Mouse (Mus musculus) forebrain, embryonic 13.5 days (tissue): ENCODE data around the gene Zranb1. TPM values are rescaled to one million over a fixed set of nuclear protein-coding genes. Genes with fewer than 3 reads are reported as not detected.

ENCODE experiments used
- ATAC-seq: fragments of 200-750 bp; cut with Nextera tagmentation; 2 replicates; pipeline ENCODE4 v1.8.0; 2017
- H3K27ac ChIP-seq: fragments of 300-500 bp; sonication (generic); 2 replicates; pipeline ENCODE4 v1.5.1; 2015; ENCODE audit warnings: inconsistent platforms, mild to moderate bottlenecking, moderate library complexity
- H3K27me3 ChIP-seq: fragments of 300-500 bp; sonication (generic); 2 replicates; pipeline ENCODE4 v1.6.1; 2015; ENCODE audit warnings: mild to moderate bottlenecking, inconsistent platforms
- H3K36me3 ChIP-seq: fragments of 300-500 bp; sonication (generic); 2 replicates; pipeline ENCODE4 v1.6.1; 2015; ENCODE audit warnings: mild to moderate bottlenecking, inconsistent platforms; ENCODE audit not compliant: poor library complexity, severe bottlenecking
- H3K4me1 ChIP-seq: fragments of 300-500 bp; sonication (generic); 2 replicates; pipeline ENCODE4 v1.6.1; 2015; ENCODE audit warnings: inconsistent platforms
- H3K4me2 ChIP-seq: fragments of 300-500 bp; sonication (generic); 2 replicates; pipeline ENCODE4 v1.6.1; 2015; ENCODE audit warnings: inconsistent platforms, mild to moderate bottlenecking, moderate library complexity
- H3K4me3 ChIP-seq: fragments of 300-500 bp; sonication (generic); 2 replicates; pipeline ENCODE4 v1.5.1; 2015; ENCODE audit warnings: mild to moderate bottlenecking, inconsistent platforms
- H3K9ac ChIP-seq: fragments of 300-500 bp; sonication (generic); 2 replicates; pipeline ENCODE4 v1.6.1; 2015; ENCODE audit warnings: mild to moderate bottlenecking, inconsistent platforms
- H3K9me3 ChIP-seq: fragments of 300-500 bp; sonication (generic); replicated peaks from 2 replicates; pipeline ENCODE4 v1.6.1; 2016; ENCODE audit warnings: inconsistent platforms
- WGBS: fragments of 180-500 bp; shearing (Covaris S2); methylation state at CpG from one replicate; pipeline ENCODE4 v1.1.7; 2015; 5-methylcytosine and 5-hydroxymethylcytosine counted together
- polyA plus RNA-seq: library from polyadenylated mRNA; unstranded; fragments of >200 nt; fragmentation: Nextera tagmentation; extraction: Ambion mirVana; gene quantifications from 2 replicates; pipeline ENCODE4 v1.2.1, GENCODE M21; 2015

The Zranb1 gene
- polyA plus RNA-seq: 16.1 and 16.2 TPM in 2 replicates

DNA sequence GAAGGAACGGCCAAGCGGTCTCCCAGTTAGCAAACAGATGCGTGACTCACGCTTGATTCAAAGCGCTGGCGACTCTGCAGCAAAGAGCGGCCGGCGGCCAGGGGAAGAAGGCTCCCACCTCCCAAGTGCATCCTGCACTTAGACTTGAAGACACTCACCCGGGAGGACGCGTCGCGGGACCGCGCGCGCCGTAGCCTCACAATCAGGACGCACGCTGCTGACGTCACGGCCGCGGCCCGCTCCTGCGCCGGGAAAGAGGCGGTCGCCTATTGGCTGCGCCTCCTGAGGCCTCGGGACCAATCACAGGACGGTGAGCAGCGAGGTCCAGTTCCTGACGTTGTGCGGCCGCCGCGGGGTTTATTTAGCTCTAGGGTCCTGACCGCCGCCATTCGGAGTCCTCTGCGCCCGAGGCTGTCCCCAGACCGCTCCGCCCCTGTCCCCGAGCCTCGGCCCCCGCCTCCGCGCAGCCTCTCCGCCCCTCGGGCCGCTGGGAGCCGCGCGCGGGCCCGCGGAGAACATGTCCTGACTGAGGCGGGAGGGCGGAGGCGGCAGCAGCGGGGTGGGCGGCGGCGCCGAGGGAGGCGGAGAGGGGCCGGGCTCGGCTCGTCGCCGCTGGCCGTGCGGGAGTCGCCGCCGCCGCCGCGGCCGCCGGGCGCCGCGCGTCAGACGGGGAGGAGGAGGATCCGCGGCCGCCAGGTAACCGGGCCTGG lies at the start of gene Zranb1:
Gene Zranb1 (plus strand): TSS at position 293 of the 710 bp plus-strand sequence.
- Histone ChIP-seq H3K27ac (peak within 1 kb of the TSS; percentile 98), H3K9ac (peak within 1 kb of the TSS; percentile 95), H3K9me3 (no peaks in the 10 kb centered on the region), H3K36me3 (no peaks in the 10 kb centered on the region), H3K4me3 (peak within 1 kb of the TSS; percentile 95), H3K4me2 (peak within 1 kb of the TSS; percentile 86), H3K27me3 (no peaks in the 10 kb centered on the region), H3K4me1 (peaks cover 29% of the 10 kb centered on the region)
- peak; percentile 100 for ATAC-seq
- 1% methylated on average over 59 of the region's 93 CpGs for WGBS

DNA sequence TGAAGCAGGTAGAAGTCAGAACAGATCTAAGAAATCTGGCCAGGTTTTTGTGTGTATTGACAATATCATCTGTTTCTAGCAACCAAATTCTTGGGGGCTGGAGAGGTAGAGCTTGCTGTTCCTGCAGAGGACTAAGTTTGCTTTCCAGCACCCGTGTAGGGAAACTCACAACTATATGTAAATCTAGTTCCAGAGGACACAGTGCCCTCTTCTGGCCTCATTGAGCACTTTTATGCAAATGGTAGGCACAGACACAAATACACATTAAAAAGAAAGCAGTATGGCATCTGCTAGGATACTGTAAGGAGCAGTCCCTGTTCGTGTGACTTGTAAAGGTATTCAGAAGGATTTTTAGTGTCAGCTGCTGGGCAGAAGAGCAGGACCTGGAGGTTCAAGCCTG lies 48.6 kb upstream of the Zranb1 start:
- ATAC-seq: no peak
- H3K27ac ChIP-seq: no peak overlapping the region
- no peaks in the 10 kb centered on the region for H3K27me3 ChIP-seq
- H3K4me1 ChIP-seq: no peaks in the 10 kb centered on the region
- H3K4me2 ChIP-seq: no peak overlapping the region
- H3K4me3 ChIP-seq: no peak overlapping the region
- WGBS: 69% methylated on average over 2 of the region's 2 CpGs
- H3K36me3 ChIP-seq: peaks cover 80% of the 10 kb centered on the region
- no peaks in the 10 kb centered on the region for H3K9me3 ChIP-seq
- H3K9ac ChIP-seq: no peak overlapping the region

DNA sequence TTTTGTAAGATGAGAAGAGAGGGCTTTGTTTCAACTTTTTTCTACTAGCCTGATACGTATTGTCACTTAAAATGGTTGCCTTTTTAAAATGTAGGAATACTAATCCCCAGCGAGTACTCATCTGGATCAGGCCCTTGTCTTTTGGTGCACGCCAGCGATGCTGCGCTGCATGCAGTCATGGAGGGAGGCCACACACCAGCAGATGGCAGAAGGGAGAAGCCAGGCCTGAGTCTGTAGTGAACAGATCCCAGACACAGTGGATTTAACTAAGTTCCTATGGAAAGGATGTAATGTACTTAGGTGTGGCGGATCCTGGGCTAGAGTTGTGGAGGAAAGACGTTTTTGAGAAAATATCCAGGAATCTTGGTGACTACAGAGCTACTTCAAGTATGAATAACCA lies 46.9 kb upstream of the Zranb1 start:
- no peak overlapping the region for H3K4me2 ChIP-seq
- H3K27me3 ChIP-seq: no peaks in the 10 kb centered on the region
- 90% methylated on average over 7 of the region's 7 CpGs for WGBS
- no peak for ATAC-seq
- H3K27ac ChIP-seq: no peak overlapping the region
- H3K4me3 ChIP-seq: no peak overlapping the region
- H3K36me3 ChIP-seq: peaks cover 66% of the 10 kb centered on the region
- no peak overlapping the region for H3K9ac ChIP-seq
- H3K9me3 ChIP-seq: no peaks in the 10 kb centered on the region
- no peaks in the 10 kb centered on the region for H3K4me1 ChIP-seq

DNA sequence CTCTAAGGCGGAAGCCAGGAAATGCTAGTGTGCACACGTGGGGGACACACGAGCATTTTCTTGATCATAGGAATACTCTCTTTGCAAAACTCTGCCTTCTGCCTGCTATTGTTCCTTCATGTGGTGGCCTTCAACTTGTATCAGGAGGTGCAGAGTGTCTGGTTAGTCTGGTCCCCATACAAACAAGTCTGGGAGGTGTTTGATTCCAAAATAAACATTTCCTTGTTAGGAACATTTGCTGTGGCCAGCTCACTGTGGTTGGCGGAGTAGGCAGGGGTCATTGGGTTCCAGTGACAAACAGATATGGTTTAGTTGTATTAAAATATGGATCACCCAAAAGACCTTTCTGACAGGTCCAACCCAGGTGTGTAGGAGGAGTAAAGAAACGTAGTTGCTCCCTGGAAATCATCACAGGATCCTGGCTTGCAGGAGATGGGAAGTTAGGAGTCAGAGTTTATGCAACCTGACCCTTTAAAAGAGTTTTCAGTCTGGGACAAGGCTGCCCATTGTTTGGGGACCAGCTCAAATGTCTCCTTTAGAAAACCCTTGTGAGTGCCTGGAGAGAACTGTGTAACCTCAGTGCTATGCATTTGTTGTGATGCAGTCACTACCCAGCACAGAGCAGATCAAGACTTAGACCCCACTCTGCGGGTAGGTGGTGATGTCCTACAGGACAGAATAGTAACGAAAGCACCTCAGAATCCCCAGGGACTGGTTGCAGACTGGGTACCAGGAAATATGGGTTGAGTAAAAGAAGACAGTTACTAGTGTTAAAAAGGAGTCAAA lies 43.7 kb upstream of the Zranb1 start:
- no peaks in the 10 kb centered on the region for H3K9me3 ChIP-seq
- H3K4me2 ChIP-seq: no peak overlapping the region
- no peak overlapping the region for H3K4me3 ChIP-seq
- 79% methylated on average over 7 of the region's 7 CpGs for WGBS
- no peak overlapping the region for H3K9ac ChIP-seq
- H3K36me3 ChIP-seq: peaks cover 35% of the 10 kb centered on the region
- no peaks in the 10 kb centered on the region for H3K4me1 ChIP-seq
- no peak for ATAC-seq
- H3K27me3 ChIP-seq: no peaks in the 10 kb centered on the region
- no peak overlapping the region for H3K27ac ChIP-seq

DNA sequence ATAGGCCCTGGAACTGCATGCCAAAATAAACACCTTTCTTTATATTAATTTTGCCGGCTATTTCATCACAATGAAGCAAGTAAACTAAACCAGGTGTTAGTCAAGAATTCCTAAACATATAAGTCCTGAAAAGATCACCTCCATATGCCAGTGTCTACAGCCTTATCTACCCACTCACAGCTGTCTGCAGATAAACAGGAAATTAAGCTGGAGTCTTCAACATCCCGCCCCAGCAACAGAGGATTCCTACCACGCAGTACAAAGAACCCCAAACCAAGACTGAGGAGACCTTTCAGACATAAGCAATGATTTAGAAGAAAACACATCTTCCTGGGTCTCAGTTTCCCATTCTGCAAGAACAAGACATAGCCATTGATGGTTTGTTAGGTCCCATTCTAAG lies 42.9 kb upstream of the Zranb1 start:
- Histone ChIP-seq H3K9ac (no peak overlapping the region), H3K4me3 (no peak overlapping the region), H3K9me3 (no peaks in the 10 kb centered on the region), H3K27me3 (no peaks in the 10 kb centered on the region), H3K36me3 (peaks cover 26% of the 10 kb centered on the region), H3K27ac (no peak overlapping the region), H3K4me2 (no peak overlapping the region), H3K4me1 (no peaks in the 10 kb centered on the region)
- WGBS: 92% methylated on average over 3 of the region's 3 CpGs
- ATAC-seq: no peak

DNA sequence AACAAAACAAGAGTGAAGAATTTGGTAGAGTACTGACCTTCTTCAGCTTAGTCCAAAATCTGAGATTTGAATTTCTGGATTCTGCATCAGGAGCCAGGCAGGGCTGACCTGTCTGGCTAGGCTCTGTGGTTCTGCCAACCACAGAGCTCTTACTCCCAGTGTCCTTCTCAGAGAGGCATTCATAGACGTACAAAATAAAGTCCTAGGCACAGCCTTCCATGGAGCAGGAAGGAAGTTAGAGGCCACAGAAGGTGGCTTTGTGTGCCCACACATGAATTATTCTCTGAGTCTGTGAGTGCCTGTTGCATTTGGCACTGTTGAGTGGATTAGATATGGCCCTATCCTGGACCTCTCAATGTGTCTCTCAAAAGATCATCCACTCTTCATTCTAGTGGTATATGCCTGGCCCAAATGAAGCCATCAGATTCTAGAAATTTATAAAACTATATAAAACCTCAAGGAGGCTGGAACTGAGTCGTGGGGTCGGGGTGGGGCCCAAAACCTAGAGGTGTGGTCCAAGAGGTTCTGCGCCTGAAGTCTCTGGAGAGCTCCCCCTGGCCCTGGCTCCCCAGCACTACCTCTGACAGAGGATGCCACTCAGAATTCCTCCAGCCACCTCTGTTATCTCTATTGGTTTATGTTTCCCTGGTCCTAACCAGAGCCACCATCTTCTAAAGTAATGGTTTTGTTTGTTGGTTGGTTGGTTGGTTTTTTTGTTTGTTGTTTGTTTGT lies 42.3 kb upstream of the Zranb1 start:
- Histone ChIP-seq H3K36me3 (peaks cover 20% of the 10 kb centered on the region), H3K27ac (no peak overlapping the region), H3K4me3 (no peak overlapping the region), H3K4me1 (no peaks in the 10 kb centered on the region), H3K9me3 (0 out of 2 replicates have a peak, but pooled peaks cover under 1% of the 10 kb centered on the region), H3K9ac (no peak overlapping the region), H3K4me2 (no peak overlapping the region), H3K27me3 (no peaks in the 10 kb centered on the region)
- no peak for ATAC-seq
- 68% methylated on average over 4 of the region's 4 CpGs for WGBS

DNA sequence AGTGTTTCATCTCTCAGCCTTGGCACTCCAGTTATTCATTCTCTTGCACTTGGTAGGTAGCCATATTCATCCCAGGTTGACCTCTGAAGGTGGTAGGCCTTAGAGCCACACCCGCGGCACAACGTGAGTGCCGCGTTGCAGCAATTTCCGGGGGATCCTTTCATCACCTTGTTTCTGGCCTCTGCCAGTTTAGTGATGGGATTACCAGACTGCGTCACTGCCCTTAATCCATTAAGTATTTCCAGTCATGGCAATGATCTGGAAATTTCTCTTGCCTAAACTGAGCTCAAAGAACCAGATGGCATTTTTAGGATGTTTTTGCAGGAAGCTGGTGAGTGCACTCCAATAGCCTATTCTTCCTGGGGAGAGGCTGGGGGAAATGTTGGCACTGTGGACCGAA lies 41.3 kb upstream of the Zranb1 start:
- H3K9me3 ChIP-seq: 0 out of 2 replicates have a peak, but pooled peaks cover 4% of the 10 kb centered on the region
- no peak overlapping the region for H3K27ac ChIP-seq
- no peak overlapping the region for H3K4me3 ChIP-seq
- peaks cover 10% of the 10 kb centered on the region for H3K36me3 ChIP-seq
- ATAC-seq: no peak
- H3K4me1 ChIP-seq: no peaks in the 10 kb centered on the region
- no peak overlapping the region for H3K4me2 ChIP-seq
- 92% methylated on average over 8 of the region's 8 CpGs for WGBS
- H3K9ac ChIP-seq: no peak overlapping the region
- no peaks in the 10 kb centered on the region for H3K27me3 ChIP-seq

DNA sequence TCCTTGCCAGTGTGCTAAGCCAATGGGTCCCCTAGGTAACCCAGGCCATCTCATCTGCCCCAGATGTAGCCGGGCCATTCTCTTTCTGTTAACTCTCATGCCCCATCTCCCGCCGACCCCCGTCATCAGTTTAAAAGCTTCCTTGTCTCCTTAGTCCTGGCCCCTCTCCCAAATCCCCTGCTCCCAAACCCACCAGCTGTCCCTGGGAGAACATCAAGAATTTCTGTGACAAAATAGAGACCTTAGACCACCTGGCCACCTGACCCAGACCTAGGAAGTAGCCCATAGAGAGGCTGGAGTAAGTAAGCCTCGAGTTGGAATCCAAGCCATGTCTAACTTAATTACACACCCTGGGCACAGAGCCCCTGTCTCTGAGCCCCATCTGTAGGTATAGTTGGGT lies 40.7 kb upstream of the Zranb1 start:
- Histone ChIP-seq H3K9me3 (0 out of 2 replicates have a peak, but pooled peaks cover 4% of the 10 kb centered on the region), H3K9ac (no peak overlapping the region), H3K4me2 (no peak overlapping the region), H3K36me3 (peaks cover 6% of the 10 kb centered on the region), H3K27ac (no peak overlapping the region), H3K4me3 (no peak overlapping the region), H3K4me1 (peaks cover 3% of the 10 kb centered on the region; the same call in 1 of the 2 replicates), H3K27me3 (no peaks in the 10 kb centered on the region)
- no peak for ATAC-seq
- 91% methylated on average over 5 of the region's 5 CpGs for WGBS

DNA sequence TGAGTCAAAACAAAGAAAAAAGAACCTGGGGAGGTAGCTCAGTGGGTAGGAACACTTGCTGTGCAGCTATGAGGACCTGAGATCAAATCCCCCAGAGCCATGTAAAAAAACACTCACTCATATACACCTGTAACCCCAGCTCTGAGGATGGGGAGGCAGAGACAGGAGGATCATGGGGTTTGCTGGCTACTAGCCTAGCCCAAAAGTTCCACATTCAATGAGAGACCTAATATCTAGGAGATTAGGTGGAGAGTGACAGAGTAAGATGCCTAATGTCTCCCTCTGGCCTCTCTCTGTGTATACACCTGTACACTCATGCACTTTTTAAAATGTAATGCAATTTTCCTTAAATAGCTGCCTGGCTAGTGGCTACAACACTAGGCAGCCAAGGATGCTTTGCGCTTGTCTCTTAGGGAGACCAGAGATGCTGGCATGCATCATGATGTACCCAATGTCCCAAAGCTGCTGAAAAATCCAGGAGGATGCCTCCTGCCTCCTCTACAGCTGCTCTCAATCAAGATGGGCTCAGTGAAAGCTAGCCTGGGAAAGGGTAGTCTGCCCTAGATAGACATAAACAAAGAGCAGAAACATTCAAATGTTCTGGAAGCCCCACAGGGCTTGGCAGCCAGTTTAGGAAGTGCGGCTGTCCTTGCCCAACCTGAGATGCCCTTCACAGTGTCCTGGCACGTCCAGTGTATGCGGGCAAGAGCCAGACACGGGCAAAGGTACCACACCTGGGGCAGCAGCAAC lies 39.2 kb upstream of the Zranb1 start:
- Histone ChIP-seq H3K4me1 (peaks cover 4% of the 10 kb centered on the region; the same call in 1 of the 2 replicates), H3K27ac (no peak overlapping the region), H3K27me3 (no peaks in the 10 kb centered on the region), H3K9ac (no peak overlapping the region), H3K9me3 (0 out of 2 replicates have a peak, but pooled peaks cover 4% of the 10 kb centered on the region), H3K4me3 (no peak overlapping the region), H3K4me2 (no peak overlapping the region), H3K36me3 (no peaks in the 10 kb centered on the region)
- no peak for ATAC-seq
- WGBS: 85% methylated on average over 5 of the region's 5 CpGs

DNA sequence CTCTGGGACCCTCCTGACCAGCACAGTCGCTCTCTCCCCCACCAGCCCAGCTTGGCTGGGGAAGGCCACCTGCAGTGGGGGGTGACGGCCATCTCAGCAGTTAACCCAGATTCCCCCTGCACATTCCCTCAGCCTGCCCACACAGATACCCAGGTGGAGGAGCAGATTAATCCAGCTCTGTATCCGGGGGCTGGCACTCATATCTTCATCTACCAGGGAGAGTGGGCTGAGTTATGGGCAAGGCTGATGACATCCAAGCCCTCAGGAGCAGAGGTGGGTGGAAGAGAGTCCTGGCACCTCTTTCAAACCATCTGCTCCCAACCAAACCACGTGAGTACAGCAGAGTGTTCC lies 38.7 kb upstream of the Zranb1 start:
- no peaks in the 10 kb centered on the region for H3K27me3 ChIP-seq
- ATAC-seq: no peak
- no peak overlapping the region for H3K4me2 ChIP-seq
- H3K9ac ChIP-seq: no peak overlapping the region
- H3K27ac ChIP-seq: no peak overlapping the region
- H3K4me1 ChIP-seq: peaks cover 4% of the 10 kb centered on the region; the same call in 1 of the 2 replicates
- no peak overlapping the region for H3K4me3 ChIP-seq
- peaks cover 4% of the 10 kb centered on the region; the same call in 1 of the 2 replicates for H3K9me3 ChIP-seq
- no peaks in the 10 kb centered on the region for H3K36me3 ChIP-seq
- 79% methylated on average over 4 of the region's 4 CpGs for WGBS

DNA sequence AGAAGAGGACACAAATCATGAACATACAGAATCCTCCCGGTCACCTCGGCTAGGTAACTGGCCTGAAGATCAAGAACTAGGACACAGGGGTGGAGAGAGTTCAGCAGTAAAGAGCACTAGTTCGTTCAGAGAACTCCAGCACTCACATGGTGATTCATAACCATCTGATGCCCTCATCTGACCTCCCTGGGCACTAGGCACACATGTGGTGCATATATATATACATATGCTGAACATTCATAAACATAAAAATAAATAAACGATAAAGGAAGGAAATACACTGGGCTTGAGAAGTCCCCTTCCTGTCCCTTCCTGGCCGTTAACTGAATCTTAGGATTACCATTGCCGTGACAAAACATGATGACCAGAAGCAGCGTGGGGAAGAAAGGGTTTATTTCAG lies 38.1 kb upstream of the Zranb1 start:
- no peak overlapping the region for H3K27ac ChIP-seq
- no peak overlapping the region for H3K9ac ChIP-seq
- 88% methylated on average over 7 of the region's 7 CpGs for WGBS
- no peak for ATAC-seq
- no peaks in the 10 kb centered on the region for H3K27me3 ChIP-seq
- no peak overlapping the region for H3K4me3 ChIP-seq
- H3K4me2 ChIP-seq: no peak overlapping the region
- no peaks in the 10 kb centered on the region for H3K36me3 ChIP-seq
- H3K4me1 ChIP-seq: peaks cover 4% of the 10 kb centered on the region; the same call in 1 of the 2 replicates
- H3K9me3 ChIP-seq: peaks cover 4% of the 10 kb centered on the region; the same call in 1 of the 2 replicates
